Mouse (Mus musculus) macrophage (primary cell): Measurements from ENCODE around the gene Btbd8. TPM values are rescaled to one million over a fixed set of nuclear protein-coding genes. Genes with fewer than 3 reads are reported as not detected.
A peak's percentile ranks its signal among the peaks of the same experiment; 100 is the strongest.

Experiments
- H3K27ac ChIP-seq: fragments of 350-480 bp; formaldehyde crosslinking; 2 replicates; pipeline ENCODE4 v1.9.0; 2021
- H3K36me3 ChIP-seq: fragments of 350-480 bp; formaldehyde crosslinking; 2 replicates; pipeline ENCODE4 v1.9.0; 2021; ENCODE audit errors: inconsistent target
- H3K4me3 ChIP-seq: fragments of 350-480 bp; formaldehyde crosslinking; 2 replicates; pipeline ENCODE4 v1.9.0; 2021; ENCODE audit errors: inconsistent target
- H3K79me2 ChIP-seq: fragments of 350-480 bp; formaldehyde crosslinking; 2 replicates; pipeline ENCODE4 v1.9.0; 2021; ENCODE audit errors: inconsistent target
- WGBS: methylation state at CpG from one replicate; pipeline ENCODE4 v1.1.7; 2026; ENCODE audit warnings: inconsistent platforms; ENCODE audit not compliant: missing documents; 5-methylcytosine and 5-hydroxymethylcytosine counted together
- polyA plus RNA-seq: library from polyadenylated mRNA; stranded (reverse); fragments of 250-400 nt; gene quantifications from 3 replicates; pipeline ENCODE4 v1.2.4, GENCODE M21; 2018; ENCODE audit warnings: inconsistent platforms

Btbd8 gene
- polyA plus RNA-seq, 1 experiment from 2014 or later = 2.7 TPM

GRCm38 (mm10) chr5:107518602-107519001 is 80.8 kb downstream of the Btbd8 start:
- WGBS = 91% methylated on average over 4 of the region's 4 CpGs
- H3K27ac ChIP-seq = no peak overlapping the region
- no peak overlapping the region for H3K4me3 ChIP-seq
- no peaks in the 10 kb centered on the region for H3K36me3 ChIP-seq
- H3K79me2 ChIP-seq = no peaks in the 10 kb centered on the region

GRCm38 (mm10) chr5:107521386-107521785 is 83.6 kb downstream of the Btbd8 start:
- Histone ChIP-seq H3K27ac (peak overlapping the region; percentile 28; the same call in 1 of the 2 replicates), H3K36me3 (no peaks in the 10 kb centered on the region), H3K79me2 (no peaks in the 10 kb centered on the region), H3K4me3 (no peak overlapping the region)
- WGBS = 93% methylated on average over 6 of the region's 6 CpGs

GRCm38 (mm10) chr5:107521897-107522296 is 84.1 kb downstream of the Btbd8 start:
- Histone ChIP-seq H3K4me3 (no peak overlapping the region), H3K79me2 (no peaks in the 10 kb centered on the region), H3K36me3 (no peaks in the 10 kb centered on the region), H3K27ac (peak overlapping the region; percentile 28)
- WGBS = 27% methylated on average over 7 of the region's 7 CpGs

GRCm38 (mm10) chr5:107524281-107524680 is 86.5 kb downstream of the Btbd8 start:
- 14% methylated on average over 10 of the region's 10 CpGs for WGBS
- Histone ChIP-seq H3K36me3 (no peaks in the 10 kb centered on the region), H3K27ac (no peak overlapping the region), H3K4me3 (no peak overlapping the region), H3K79me2 (no peaks in the 10 kb centered on the region)

GRCm38 (mm10) chr5:107528856-107529255 is 91.1 kb downstream of the Btbd8 start:
- Histone ChIP-seq H3K4me3 (no peak overlapping the region), H3K36me3 (no peaks in the 10 kb centered on the region), H3K27ac (no peak overlapping the region), H3K79me2 (no peaks in the 10 kb centered on the region)
- 79% methylated on average over 2 of the region's 3 CpGs for WGBS

- no peaks in the 10 kb centered on the region for H3K79me2 ChIP-seq
- no peak overlapping the region for H3K4me3 ChIP-seq
- no peaks in the 10 kb centered on the region for H3K36me3 ChIP-seq
- WGBS = 80% methylated on average over 2 of the region's 2 CpGs
- no peak overlapping the region for H3K27ac ChIP-seq
Measured at GRCm38 (mm10) chr5:107533590-107533989, 95.8 kb downstream of the Btbd8 start.

- H3K27ac ChIP-seq = no peak within 1 kb of the TSS
- H3K36me3 ChIP-seq = no peaks in the 10 kb centered on the region
- WGBS = 88% methylated on average over 15 of the region's 15 CpGs
- H3K4me3 ChIP-seq = no peak within 1 kb of the TSS
- H3K79me2 ChIP-seq = no peaks in the 10 kb centered on the region
Measured at GRCm38 (mm10) chr5:107534581-107534980, 96.8 kb downstream of the Btbd8 start, which contains the start of gene 1700028K03Rik. Gene 1700028K03Rik, plus strand, starts transcription at chr5:107534709.

- Histone ChIP-seq H3K27ac (no peak overlapping the region), H3K79me2 (no peaks in the 10 kb centered on the region), H3K4me3 (no peak overlapping the region), H3K36me3 (no peaks in the 10 kb centered on the region)
- WGBS = 90% methylated on average over 7 of the region's 7 CpGs
Measured at GRCm38 (mm10) chr5:107541696-107542095, 103.9 kb downstream of the Btbd8 start.

GRCm38 (mm10) chr5:107545927-107546326 is 108.1 kb downstream of the Btbd8 start:
- 36% methylated on average over 4 of the region's 4 CpGs for WGBS
- Histone ChIP-seq H3K27ac (no peak overlapping the region), H3K4me3 (no peak overlapping the region), H3K36me3 (no peaks in the 10 kb centered on the region), H3K79me2 (no peaks in the 10 kb centered on the region)

- no peak overlapping the region for H3K27ac ChIP-seq
- no peaks in the 10 kb centered on the region for H3K79me2 ChIP-seq
- 92% methylated on average over 3 of the region's 3 CpGs for WGBS
- no peak overlapping the region for H3K4me3 ChIP-seq
- no peaks in the 10 kb centered on the region for H3K36me3 ChIP-seq
Measured at GRCm38 (mm10) chr5:107547955-107548354, 110.2 kb downstream of the Btbd8 start.

- H3K27ac ChIP-seq = no peak overlapping the region
- WGBS = 90% methylated on average over 3 of the region's 3 CpGs
- H3K79me2 ChIP-seq = no peaks in the 10 kb centered on the region
Measured at GRCm38 (mm10) chr5:107548444-107548843, 110.6 kb downstream of the Btbd8 start.

GRCm38 (mm10) chr5:107554336-107554735 is 116.5 kb downstream of the Btbd8 start:
- WGBS = 85% methylated on average over 5 of the region's 5 CpGs
- Histone ChIP-seq H3K4me3 (no peak overlapping the region), H3K27ac (no peak overlapping the region), H3K36me3 (peaks cover 8% of the 10 kb centered on the region; the same call in 1 of the 2 replicates), H3K79me2 (no peaks in the 10 kb centered on the region)

More at GRCm38 (mm10) chr5:107548444-107548843, 110.6 kb downstream of the Btbd8 start:
- H3K36me3 ChIP-seq = no peaks in the 10 kb centered on the region
- no peak overlapping the region for H3K4me3 ChIP-seq

GRCm38 (mm10) chr5:107556969-107557368 is 119.2 kb downstream of the Btbd8 start:
- Histone ChIP-seq H3K79me2 (no peaks in the 10 kb centered on the region), H3K27ac (no peak overlapping the region), H3K36me3 (peaks cover 27% of the 10 kb centered on the region), H3K4me3 (no peak overlapping the region)
- 83% methylated on average over 3 of the region's 3 CpGs for WGBS
